Mouse (Mus musculus) heart, adult 18-20 months (tissue): ENCODE results near the gene Cbx6. TPM values are rescaled to one million over a fixed set of nuclear protein-coding genes. Genes with fewer than 3 reads are reported as not detected.

ENCODE experiments used
- DNase-seq, 2 experiments: peaks; one replicate each; pipeline ENCODE4 v3.0.0; 2021 to 2022; ENCODE audit warnings: mixed read lengths in 1 of 2
- total RNA-seq, 2 experiments: library from RNA; stranded (reverse); gene quantifications; 2 replicates each; pipeline ENCODE4 v1.2.3; 2021

Cbx6 gene
- total RNA-seq, 2 experiments from 2014 or later = 17.2 to 18.2 TPM

GRCm38 (mm10) chr15:79803533-79804351 lies 30.7 kb downstream of the Cbx6 start:
- DNase-seq = peak in 1 of 2 experiments; percentile 22

- DNase-seq = no peak
Observed at GRCm38 (mm10) chr15:79802304-79802703, 32.2 kb downstream of the Cbx6 start.

- DNase-seq = no peak
Observed at GRCm38 (mm10) chr15:79801646-79802045, 32.8 kb downstream of the Cbx6 start.

- no peak for DNase-seq
Observed at GRCm38 (mm10) chr15:79800701-79801100, 33.8 kb downstream of the Cbx6 start.

DNA sequence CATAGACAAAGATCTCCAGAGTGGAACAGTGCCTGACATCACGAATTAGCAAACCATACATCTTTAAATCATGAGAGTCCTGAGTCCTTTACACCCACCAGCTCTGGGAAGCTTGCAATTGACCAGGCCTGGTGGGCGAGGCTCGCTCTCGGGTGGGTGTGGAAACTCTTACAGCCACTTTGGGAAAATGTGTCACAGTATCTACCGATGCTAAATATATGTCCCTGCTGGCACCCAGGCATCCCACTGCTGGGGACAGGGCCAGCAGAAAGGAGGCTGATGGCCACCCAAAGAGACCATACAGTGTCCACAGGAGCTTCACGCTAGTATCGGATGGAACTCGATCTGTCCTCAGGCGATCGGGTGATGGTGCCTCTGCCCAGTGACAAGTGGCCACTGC lies 35.9 kb downstream of the Cbx6 start:
- DNase-seq = no peak

GRCm38 (mm10) chr15:79797680-79798079 lies 36.8 kb downstream of the Cbx6 start:
- no peak for DNase-seq

- no peak for DNase-seq
Observed at GRCm38 (mm10) chr15:79797096-79797495, 37.4 kb downstream of the Cbx6 start.

DNA sequence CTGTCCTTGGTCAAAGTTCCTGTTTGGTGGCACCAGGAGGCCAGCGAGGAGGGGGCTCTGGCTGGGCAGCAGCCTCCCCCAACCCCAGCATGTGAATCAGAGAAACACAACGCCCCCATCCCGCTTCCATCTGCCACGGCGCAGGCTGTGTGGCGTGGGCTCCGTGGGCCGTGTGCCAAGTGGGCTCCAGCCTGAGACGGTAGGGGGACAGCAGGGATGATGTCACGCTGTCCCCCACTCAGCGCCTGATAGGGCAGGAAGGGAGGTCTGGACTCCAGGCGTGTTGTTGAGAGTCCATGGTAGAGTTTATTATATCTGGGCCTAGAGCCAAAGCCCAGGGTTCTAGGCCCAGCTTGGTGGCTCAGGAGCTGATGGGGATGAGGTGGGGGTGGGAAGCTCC lies 38.2 kb downstream of the Cbx6 start:
- no peak for DNase-seq

DNA sequence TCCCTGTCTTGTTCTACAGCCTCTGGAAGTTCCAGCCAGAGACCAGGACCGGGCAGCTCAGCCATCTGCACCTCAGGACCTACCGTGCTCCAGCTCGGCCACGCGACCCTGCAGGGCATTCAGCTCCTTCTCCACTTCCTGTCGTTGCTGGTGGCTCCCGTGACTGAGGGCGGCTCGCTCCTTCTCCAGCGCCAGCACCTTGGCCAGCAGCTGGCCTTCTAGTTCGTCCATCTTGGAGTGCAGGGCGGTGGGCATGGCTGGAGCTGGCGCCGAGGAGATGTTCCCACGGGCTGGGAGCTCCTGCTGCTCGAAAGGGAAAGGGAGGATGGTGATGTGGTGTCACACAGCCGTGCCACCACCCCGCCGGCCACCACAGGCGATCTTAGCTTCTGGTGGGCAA lies 40.3 kb downstream of the Cbx6 start:
- no peak for DNase-seq

GRCm38 (mm10) chr15:79793076-79793475 lies 41.4 kb downstream of the Cbx6 start:
- DNase-seq = no peak

- no peak for DNase-seq
Observed at GRCm38 (mm10) chr15:79792455-79792854, 42.0 kb downstream of the Cbx6 start.

GRCm38 (mm10) chr15:79791502-79791901 lies 43.0 kb downstream of the Cbx6 start:
- peak in 1 of 2 experiments; percentile 62 for DNase-seq

DNA sequence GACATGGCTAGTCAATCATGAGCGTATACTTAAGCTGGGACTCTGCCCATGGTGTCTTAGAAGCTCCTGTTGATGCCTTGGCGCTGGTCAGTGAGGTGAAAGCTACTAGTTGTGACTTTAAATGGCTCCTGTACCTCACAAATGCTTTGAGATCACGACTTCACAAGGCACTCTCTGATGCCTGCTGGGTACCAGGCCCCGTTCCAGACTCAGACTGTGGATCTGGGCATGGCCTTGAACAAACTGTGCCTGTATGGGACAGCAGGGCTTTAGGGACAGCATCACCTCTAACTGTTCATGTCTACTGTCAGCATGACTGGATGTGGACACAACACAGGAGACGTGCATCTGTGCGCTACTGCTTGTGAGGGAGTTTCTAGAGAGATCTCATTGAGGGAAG lies 43.6 kb downstream of the Cbx6 start:
- no peak for DNase-seq

DNA sequence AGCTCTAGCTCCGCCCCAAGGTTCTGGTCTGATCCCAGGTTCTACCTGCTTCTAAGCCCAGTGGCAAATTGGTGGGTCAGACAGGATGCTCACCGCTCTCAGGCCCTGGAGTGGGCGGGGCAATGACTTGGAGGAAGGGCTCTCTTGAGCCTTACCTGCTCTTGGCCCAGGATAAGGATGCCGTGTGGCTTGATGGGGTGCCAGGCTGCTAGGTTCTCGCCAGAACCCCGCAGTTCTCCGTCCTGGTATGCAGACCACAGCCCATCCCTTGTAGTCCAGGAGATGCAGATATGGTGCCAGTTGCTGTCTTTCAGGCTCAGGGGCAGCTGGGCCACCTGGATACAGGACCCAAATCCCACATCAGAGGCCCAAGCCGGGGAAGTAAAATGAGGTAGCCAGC lies 44.4 kb downstream of the Cbx6 start:
- no peak for DNase-seq

DNA sequence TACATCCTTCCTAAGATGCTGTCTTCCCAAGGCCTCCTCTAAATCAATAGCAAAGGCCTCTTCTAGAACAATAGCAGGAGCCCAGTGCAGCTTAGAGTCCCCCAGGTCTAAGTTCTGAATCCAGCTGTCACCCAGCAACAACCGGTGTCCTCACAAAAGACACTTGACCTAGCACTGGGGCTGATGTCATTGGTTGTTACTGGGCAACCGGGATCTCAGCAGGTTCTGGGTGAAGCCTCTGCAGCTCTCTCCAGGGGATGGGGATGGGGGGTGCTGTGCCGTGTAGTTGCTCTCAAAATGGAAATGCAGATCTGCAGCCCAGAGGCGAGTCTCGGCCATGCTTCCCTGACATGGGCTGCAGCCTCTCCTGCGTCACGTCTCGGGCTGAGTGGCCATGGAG lies 46.7 kb downstream of the Cbx6 start:
- DNase-seq = no peak

DNA sequence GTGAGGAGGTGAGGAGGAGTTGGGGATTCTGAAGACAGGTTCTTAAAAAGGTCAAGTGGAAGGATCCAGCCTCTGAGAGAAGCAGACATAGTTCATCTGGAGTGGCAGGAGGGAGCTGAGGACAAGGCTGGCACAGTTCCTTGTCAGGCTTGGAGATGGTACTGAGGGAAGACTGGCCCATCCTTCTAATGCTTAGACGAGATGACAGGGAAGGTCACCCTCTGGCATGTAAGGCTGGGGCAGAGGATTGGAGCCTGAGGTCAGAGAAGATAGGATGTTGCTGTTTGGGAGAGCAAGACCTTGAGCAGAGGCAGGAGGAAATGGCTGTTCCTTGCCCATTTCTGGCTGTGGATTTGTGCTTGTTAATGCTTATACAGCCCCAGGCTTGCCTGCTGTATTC lies 49.4 kb downstream of the Cbx6 start:
- no peak for DNase-seq

DNA sequence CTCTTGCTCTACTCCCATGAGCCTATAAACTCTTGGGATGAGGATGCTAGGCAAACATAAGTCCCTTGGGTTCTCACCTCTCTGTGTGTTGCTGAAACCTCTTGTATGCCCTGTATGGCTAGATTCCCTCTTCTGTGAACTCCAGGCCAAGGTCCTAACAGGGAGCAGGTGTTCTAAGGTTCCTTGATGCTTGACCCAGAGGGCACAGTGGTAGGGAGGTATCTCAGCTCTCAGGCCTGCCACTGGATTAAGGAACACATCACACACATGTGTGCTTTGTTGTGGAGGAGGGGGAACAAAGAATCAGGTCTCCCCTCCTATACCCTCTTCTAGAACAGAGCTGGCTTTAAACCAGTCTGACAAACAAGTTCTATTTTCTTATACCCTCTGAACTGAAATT lies 56.7 kb downstream of the Cbx6 start, which contains the start of gene Dnal4:
Dnal4 (minus strand) TSS at position 101 of the 400 bp plus-strand sequence.
- no peak for DNase-seq

DNA sequence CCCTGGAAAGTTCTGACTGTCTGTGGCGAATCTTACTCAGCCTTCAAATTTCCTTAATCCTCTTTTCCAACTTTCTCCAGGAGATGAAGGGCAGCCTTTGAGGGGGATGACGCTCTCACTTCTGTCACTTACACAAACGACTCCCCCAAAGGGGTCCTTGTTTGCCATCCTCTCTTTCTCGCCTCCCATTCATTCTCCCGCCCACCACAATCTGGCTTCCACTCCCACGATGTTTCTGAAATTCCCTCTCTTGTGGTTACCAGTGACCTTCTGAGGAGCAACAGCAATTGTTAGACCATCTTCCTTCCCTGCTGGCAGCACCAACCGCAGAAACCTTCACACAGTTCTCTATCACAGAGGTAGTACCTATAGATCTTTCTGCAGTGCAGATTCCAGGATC lies 58.8 kb downstream of the Cbx6 start:
- no peak for DNase-seq

GRCm38 (mm10) chr15:79774117-79775027 lies 60.1 kb downstream of the Cbx6 start:
- peak; percentile 98 to 99 for DNase-seq
